Mouse (Mus musculus): ENCODE measurements around the gene Dennd1c.

Gene Dennd1c

DNA sequence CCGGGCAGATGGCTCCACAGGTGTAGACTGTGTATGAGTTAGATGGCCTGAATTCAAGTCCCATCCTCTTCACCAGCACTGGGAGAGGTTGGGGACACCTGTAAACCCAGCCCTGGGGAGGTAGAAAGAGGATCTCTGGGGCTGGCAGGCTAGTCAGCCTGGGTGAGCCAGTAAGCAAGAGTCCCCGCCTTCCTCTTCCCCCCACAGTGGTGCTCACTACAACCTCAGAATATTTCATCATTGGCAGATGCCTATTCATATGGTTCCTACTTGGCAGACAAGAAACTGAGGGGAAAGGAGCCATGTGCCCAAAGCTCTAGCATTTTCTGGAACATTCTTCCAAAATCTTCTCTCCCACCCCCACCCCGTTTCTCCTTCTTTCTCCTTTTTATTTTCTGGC, 29.5 kb downstream of the Dennd1c start:
- CTCF ChIA-PET: no interaction called here

DNA sequence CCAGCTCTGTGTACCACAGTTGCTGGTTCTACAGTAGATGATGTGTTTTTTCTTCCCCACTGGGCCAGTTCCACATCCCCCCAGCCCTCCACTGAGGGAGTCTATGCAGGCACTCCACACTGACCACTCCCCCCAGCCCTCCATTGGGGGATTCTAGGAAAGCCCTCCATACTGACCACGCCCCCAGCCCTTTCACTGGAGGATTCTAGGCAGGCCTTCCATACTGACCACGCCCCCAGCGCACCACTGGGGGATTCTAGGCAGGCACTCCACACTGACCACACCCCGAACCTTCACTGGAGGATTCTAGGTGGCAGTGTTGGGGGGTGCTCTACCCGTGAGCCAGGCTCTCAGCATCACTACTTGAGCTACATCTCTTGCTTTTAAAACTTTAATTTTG, 30.9 kb downstream of the Dennd1c start:
- CTCF ChIA-PET: no interaction called here

DNA sequence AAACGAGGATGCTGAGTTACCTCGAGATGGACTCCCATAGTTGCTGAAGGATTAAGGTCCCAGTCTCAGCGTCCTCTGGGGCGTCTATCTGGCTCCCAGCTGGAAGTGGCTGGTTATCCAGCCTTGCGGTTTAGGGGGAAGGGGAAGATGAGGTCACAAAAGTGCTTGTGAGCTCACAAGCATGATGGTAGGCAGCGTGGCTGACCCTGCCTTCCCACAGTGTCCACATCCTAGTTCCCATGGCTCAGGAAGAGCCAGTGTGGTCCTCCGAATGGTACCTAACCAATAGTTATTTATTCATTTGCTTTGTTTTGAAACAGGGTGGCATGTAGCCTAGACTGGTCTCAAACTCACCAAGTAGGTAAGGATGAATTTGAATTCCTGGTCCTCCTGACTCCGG, 36.8 kb downstream of the Dennd1c start, which contains the start of gene Slc25a41:
Slc25a41 (minus strand) TSS at position 101 of the 400 bp plus-strand sequence.
- CTCF ChIA-PET: no interaction called here

DNA sequence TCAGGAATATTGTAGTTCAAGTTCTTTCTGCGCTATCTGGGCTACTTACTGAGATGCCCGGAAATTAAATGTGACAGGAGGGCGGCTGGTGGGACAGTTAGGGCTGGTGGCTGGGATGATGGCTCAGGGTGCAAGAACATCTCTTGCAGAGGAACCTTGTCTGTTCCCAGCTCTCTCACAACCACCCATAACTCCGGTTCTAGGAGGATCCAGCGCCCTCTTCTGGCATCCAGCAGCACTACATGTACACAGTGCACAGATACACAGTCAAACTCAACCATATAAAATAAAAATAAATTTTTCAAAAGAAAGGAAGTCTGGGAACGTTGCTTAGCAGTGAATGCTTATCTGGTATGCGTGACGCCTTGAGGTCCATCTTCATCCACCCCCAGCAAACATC, 39.3 kb downstream of the Dennd1c start:
- CTCF ChIA-PET: no interaction called here

GRCm38 (mm10) chr17:57032854-57033253, 45.5 kb downstream of the Dennd1c start:
- CTCF ChIA-PET: no interaction called here

DNA sequence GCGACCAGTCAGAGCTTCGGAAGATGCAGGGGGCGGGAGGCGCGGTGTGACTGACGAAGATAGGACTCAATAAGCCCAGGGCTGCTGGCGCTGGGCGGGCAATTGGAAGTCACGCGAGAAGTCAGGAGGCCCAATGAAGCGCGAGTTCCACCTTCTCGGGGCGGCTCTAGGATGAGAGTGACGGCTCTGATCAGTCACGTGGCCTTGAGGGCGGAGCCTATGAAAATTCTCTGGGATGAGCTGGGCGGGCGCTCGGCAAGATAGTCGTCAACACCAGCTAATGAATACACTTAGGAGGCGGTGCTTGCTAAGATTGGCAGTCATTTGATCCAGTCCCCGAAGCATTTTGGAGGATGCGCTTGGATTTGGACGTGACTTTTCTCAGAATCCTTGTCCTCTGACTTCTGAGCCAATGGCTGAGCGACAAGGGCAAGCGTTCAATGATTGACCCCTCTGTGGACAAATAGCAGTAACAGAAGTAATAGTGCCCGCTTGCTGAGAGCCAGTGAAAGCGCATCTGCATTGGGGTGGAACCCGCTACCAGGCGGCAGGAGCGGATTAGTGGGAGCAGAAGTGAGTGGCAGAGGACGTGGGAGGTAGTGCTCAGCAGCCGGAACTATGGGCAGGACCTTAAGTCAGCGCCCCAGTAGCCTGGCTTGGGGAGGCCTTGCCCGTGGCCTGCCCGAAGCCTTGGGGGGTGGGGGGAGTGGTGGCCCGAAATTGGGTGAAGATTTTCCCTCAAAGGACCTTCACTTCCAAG, 46.5 kb downstream of the Dennd1c start:
- CTCF ChIA-PET: no interaction called here

DNA sequence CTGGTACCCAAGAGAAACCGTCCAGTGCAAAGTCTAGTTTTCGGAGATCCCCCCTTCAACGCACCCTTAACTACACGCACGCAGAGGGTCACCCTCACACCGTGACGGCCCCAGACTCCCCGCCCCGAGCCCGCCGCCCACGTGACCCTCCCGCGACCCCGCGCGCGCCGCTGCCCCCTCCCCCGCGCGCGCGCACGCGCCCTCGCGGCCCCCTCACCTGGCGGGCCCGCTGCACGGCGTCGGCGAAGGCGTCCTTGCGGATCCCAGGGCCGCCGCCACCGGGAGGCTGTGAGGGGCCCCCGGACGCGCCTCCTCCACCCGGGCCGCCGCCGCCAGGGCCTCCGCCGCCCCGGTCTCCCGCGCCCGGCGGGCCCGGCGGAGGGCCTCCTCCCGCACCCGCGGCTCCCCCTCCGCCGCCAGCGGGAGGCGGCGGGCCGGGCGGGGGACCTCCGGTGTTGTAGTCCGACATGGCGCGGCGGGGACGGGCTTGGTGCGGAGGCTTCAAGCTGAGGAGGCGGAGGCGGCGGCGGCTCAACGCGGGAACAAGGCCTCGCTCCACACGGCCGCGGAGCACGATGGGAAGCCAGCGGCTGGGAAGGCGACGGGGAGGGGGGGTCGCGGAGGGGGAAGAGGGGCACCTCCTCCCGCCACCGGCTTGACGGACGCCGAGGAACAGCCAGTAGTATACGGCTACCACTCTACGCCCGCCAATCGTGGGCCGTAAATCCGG, 47.2 kb downstream of the Dennd1c start, which contains the start of gene Khsrp:
Khsrp (minus strand) TSS at position 592 of the 730 bp plus-strand sequence.
- CTCF ChIA-PET: no interaction called here

- CTCF ChIA-PET: no interaction called here
These were observed 48.6 kb downstream of the Dennd1c start for GRCm38 (mm10) chr17:57029691-57030090.

DNA sequence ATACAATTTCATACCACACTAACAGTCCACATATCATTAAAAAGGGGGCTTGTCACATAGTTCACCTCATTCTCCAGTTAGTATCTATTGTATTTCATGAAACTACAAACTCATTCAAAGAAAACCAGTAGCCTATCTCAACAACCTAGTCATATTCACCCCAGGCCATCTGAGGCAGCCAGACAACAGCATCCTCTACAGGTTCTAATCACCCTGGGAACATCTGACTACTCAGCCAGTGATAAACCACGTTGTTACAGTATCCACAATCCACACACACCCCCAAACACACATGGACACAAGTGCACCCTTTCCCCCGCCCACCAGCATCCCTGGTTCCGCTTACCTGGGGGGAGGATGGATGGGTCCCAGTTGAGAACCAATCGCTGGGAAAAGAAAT, 50.8 kb downstream of the Dennd1c start:
- CTCF ChIA-PET: no interaction called here

DNA sequence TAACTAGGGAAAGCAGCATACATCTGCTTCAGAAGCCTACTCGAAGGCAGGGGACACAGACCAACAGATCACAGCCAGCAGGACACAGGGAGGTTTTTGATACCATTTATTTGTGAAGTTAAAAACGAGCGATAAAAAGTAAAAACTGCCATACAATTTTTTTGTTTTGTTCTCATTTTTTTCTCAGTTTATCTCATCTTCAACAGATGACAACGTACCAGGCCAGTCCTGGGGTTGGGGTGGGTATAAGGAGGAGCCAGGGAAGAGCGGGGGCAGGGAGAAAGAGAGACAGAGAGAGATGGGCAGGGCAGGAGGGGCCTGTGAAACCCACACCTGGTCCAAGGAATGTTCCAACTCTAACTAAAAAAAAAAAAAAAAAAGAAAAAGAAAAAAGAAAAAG, 57.4 kb downstream of the Dennd1c start:
- CTCF ChIA-PET: no interaction called here

- CTCF ChIA-PET: no interaction called here
These were observed 58.6 kb downstream of the Dennd1c start for GRCm38 (mm10) chr17:57019693-57020092.
